Mouse (Mus musculus) B cell, adult 2 months (primary cell): ENCODE measurements around the gene Glis3.

Experiments used
- DNase-seq, 2 experiments: peaks; one replicate each; pipeline ENCODE4 v3.0.0; 2022

Glis3 gene

GRCm38 (mm10) chr19:28231511-28231910 is 448.4 kb downstream of the Glis3 start:
- no peak for DNase-seq

GRCm38 (mm10) chr19:28227526-28227925 is 452.4 kb downstream of the Glis3 start:
- DNase-seq: no peak

- DNase-seq: no peak
Measured at GRCm38 (mm10) chr19:28225651-28226050, 454.2 kb downstream of the Glis3 start.

- DNase-seq: no peak
Measured at GRCm38 (mm10) chr19:28211630-28212029, 468.2 kb downstream of the Glis3 start.
